Mouse (Mus musculus): ENCODE measurements around the gene 4930503E14Rik. TPM values are rescaled to one million over a fixed set of nuclear protein-coding genes. Genes with fewer than 3 reads are reported as not detected.
"Not testable (repeated sequence)": the region's sequence is repeated elsewhere in the genome, so short reads cannot be mapped to it uniquely, and the experiment has no call there.

4930503E14Rik gene
- polyA plus RNA-seq (2015; fragmentation: Nextera tagmentation; extraction: Ambion mirVana): not detected in 2 replicates

- not testable (repeated sequence) for H3K4me1 ChIP-seq (ENCODE audit: control insufficient read depth, insufficient read depth, low read length); ATAC-seq (replicated peaks; ENCODE audit: extremely low read depth, insufficient read depth, low FRiP score); H3K9ac ChIP-seq (ENCODE audit: low read length); H3K27ac ChIP-seq (ENCODE audit: low read length); H3K4me2 ChIP-seq (ENCODE audit: low read depth, low read length); H3K9me3 ChIP-seq (replicated peaks; ENCODE audit: control insufficient read depth, low read length); H3K27me3 ChIP-seq (ENCODE audit: control insufficient read depth, insufficient read depth, low read length); H3K36me3 ChIP-seq (ENCODE audit: control insufficient read depth, insufficient read depth); H3K4me3 ChIP-seq (ENCODE audit: low read length)
- WGBS: 83% methylated on average over 3 of the region's 3 CpGs
These were observed at the start of gene 4930503E14Rik for GRCm38 (mm10) chr14:44213154-44213553. 4930503E14Rik (minus strand) TSS chr14:44213254.

- Histone ChIP-seq H3K27me3 (ENCODE audit: control insufficient read depth, insufficient read depth, low read length) (no peaks in the 10 kb centered on the region), H3K4me1 (ENCODE audit: control insufficient read depth, insufficient read depth, low read length) (no peaks in the 10 kb centered on the region), H3K4me2 (ENCODE audit: low read depth, low read length) (no peak overlapping the region), H3K9me3 (replicated peaks; ENCODE audit: control insufficient read depth, low read length) (0 out of 2 replicates have a peak, but pooled peaks cover 3% of the 10 kb centered on the region), H3K36me3 (ENCODE audit: control insufficient read depth, insufficient read depth) (no peaks in the 10 kb centered on the region), H3K9ac (ENCODE audit: low read length) (no peak overlapping the region), H3K4me3 (ENCODE audit: low read length) (no peak overlapping the region), H3K27ac (ENCODE audit: low read length) (no peak overlapping the region)
- no peak for ATAC-seq (replicated peaks; ENCODE audit: extremely low read depth, insufficient read depth, low FRiP score)
- WGBS: 83% methylated on average over 16 of the region's 16 CpGs
These were observed 35.0 kb upstream of the 4930503E14Rik start for GRCm38 (mm10) chr14:44248039-44248438.

- H3K27me3 ChIP-seq (ENCODE audit: control insufficient read depth, insufficient read depth, low read length); H3K9ac ChIP-seq (ENCODE audit: low read length); ATAC-seq (replicated peaks; ENCODE audit: extremely low read depth, insufficient read depth, low FRiP score); H3K4me3 ChIP-seq (ENCODE audit: low read length); H3K4me1 ChIP-seq (ENCODE audit: control insufficient read depth, insufficient read depth, low read length); H3K36me3 ChIP-seq (ENCODE audit: control insufficient read depth, insufficient read depth); H3K4me2 ChIP-seq (ENCODE audit: low read depth, low read length); H3K27ac ChIP-seq (ENCODE audit: low read length); H3K9me3 ChIP-seq (replicated peaks; ENCODE audit: control insufficient read depth, low read length): not testable (repeated sequence)
- 33% methylated on average over 1 of the region's 3 CpGs for WGBS
These were observed 15.7 kb downstream of the 4930503E14Rik start, which contains the start of gene Gm8212 for GRCm38 (mm10) chr14:44197361-44197760. Gm8212 (plus strand) TSS chr14:44197661.

- not testable (repeated sequence) for H3K9me3 ChIP-seq (replicated peaks; ENCODE audit: control insufficient read depth, low read length); H3K4me1 ChIP-seq (ENCODE audit: control insufficient read depth, insufficient read depth, low read length); H3K27me3 ChIP-seq (ENCODE audit: control insufficient read depth, insufficient read depth, low read length); H3K9ac ChIP-seq (ENCODE audit: low read length); H3K4me3 ChIP-seq (ENCODE audit: low read length); ATAC-seq (replicated peaks; ENCODE audit: extremely low read depth, insufficient read depth, low FRiP score); H3K4me2 ChIP-seq (ENCODE audit: low read depth, low read length); H3K36me3 ChIP-seq (ENCODE audit: control insufficient read depth, insufficient read depth); H3K27ac ChIP-seq (ENCODE audit: low read length)
- WGBS: 75% methylated on average over 4 of the region's 4 CpGs
These were observed 89.5 kb downstream of the 4930503E14Rik start, which contains the start of gene Gm3327 for GRCm38 (mm10) chr14:44123551-44123950. Gm3327 (plus strand) TSS chr14:44123851.

Other genes starting within 250 kb of the 4930503E14Rik start
- gene Ang6, start 211.0 kb downstream of the 4930503E14Rik start, polyA plus RNA-seq (2015; fragmentation: Nextera tagmentation; extraction: Ambion mirVana): not detected in 2 replicates
- gene Ear2, start 110.6 kb downstream of the 4930503E14Rik start, polyA plus RNA-seq (2015; fragmentation: Nextera tagmentation; extraction: Ambion mirVana): 0.75 and 1.1 TPM in 2 replicates
- gene Gm3327, start 89.4 kb downstream of the 4930503E14Rik start, polyA plus RNA-seq (2015; fragmentation: Nextera tagmentation; extraction: Ambion mirVana): not detected in 2 replicates
- not detected in 2 replicates for gene Gm8212, start 15.6 kb downstream of the 4930503E14Rik start, polyA plus RNA-seq (2015; fragmentation: Nextera tagmentation; extraction: Ambion mirVana)
- not detected in 2 replicates for gene Gm8220, start 72.3 kb upstream of the 4930503E14Rik start, polyA plus RNA-seq (2015; fragmentation: Nextera tagmentation; extraction: Ambion mirVana)
- gene Gm5930, start 125.3 kb upstream of the 4930503E14Rik start, polyA plus RNA-seq (2015; fragmentation: Nextera tagmentation; extraction: Ambion mirVana): not detected in 2 replicates
- not detected in 2 replicates for gene Gm8229, start 152.1 kb upstream of the 4930503E14Rik start, polyA plus RNA-seq (2015; fragmentation: Nextera tagmentation; extraction: Ambion mirVana)
- gene Gm3371, start 197.4 kb upstream of the 4930503E14Rik start, polyA plus RNA-seq (2015; fragmentation: Nextera tagmentation; extraction: Ambion mirVana): not detected in 2 replicates
- gene Gm8232, start 220.4 kb upstream of the 4930503E14Rik start, polyA plus RNA-seq (2015; fragmentation: Nextera tagmentation; extraction: Ambion mirVana): not detected in 2 replicates

Measured in heart, embryonic 16.5 days (tissue).